28 mouse cellular contexts compared by ENCODE assay signal in genomic region chr3:88127636-88128035, GRCm38 (mm10). TPM values are rescaled to one million over a fixed set of nuclear protein-coding genes. Genes with fewer than 3 reads are reported as not detected.
A peak's percentile ranks its signal among the peaks of the same experiment; 100 is the strongest.
DNase-seq lines count a peak whose midpoint lies in the region; ATAC-seq and TF ChIP-seq lines count a peak whose summit lies in the region.
"Had no signal": no experiment of that assay in that cellular context is flagged by ENCODE, and none has a peak within 500 bp of the region (broad histone marks: within the 10 kb centered on the region; RNA-seq: fewer than 3 reads in every experiment).

No protein-coding gene starts in this region.

- 60% methylated on average over 3 of the region's 3 CpGs for WGBS in hindbrain, embryonic 11.5 days

- no peak for TF ChIP-seq RAD21 in CH12.LX (IDR thresholded peaks at IDR 0.05; ENCODE audit: low read depth, low read length)

- DNase-seq in A20 (ENCODE audit: low read depth, low spot score) (peak; percentile 38), CH12.LX (ENCODE audit: extremely low read depth) (no peak)
- peak; percentile 39 for DNase-seq in thymus, postnatal 0 days (ENCODE audit: low spot score)
- DNase-seq in thymus, postnatal 4 days, result peak; percentile 42
- DNase-seq in hindbrain, embryonic 11.5 days (ENCODE audit: low spot score), result no peak
- DNase-seq in ovary, postnatal 14 days (ENCODE audit: low spot score), result no peak
- DNase-seq: adrenal gland, postnatal 14 days; cerebellum, adult 11 months; cerebellum, adult 2 months; cerebellum, postnatal 25 days; gastrocnemius, postnatal 25 days; heart, adult 18-20 months had no signal

- no peaks in the 10 kb centered on the region for H3K36me3 ChIP-seq in CH12.LX (replicated peaks in 1 of 2; ENCODE audit: control insufficient read depth in 1 of 2, insufficient read depth in 1 of 2, low read length in 1 of 2)
- no peaks in the 10 kb centered on the region for H3K36me3 ChIP-seq in hindbrain, embryonic 11.5 days (ENCODE audit: control insufficient read depth, insufficient read depth, low read length)
- H3K36me3 ChIP-seq: embryonic facial prominence, embryonic 12.5 days; embryonic facial prominence, embryonic 15.5 days; G1E; heart, embryonic 13.5 days; hindbrain, embryonic 13.5 days had no signal

- no peak overlapping the region for H3K4me3 ChIP-seq in CH12.LX (replicated peaks in 1 of 3; ENCODE audit: low read depth in 2 of 3, low read length in 2 of 3, poor library complexity in 1 of 3)
- no peak overlapping the region for H3K4me3 ChIP-seq in hindbrain, embryonic 11.5 days (ENCODE audit: low read depth, low read length)
- H3K4me3 ChIP-seq: embryonic facial prominence, embryonic 12.5 days; embryonic facial prominence, embryonic 15.5 days; heart, embryonic 13.5 days; hindbrain, embryonic 13.5 days had no signal

- no peaks in the 10 kb centered on the region for H3K27me3 ChIP-seq in CH12.LX (replicated peaks)
- no peaks in the 10 kb centered on the region for H3K27me3 ChIP-seq in hindbrain, embryonic 11.5 days (ENCODE audit: control insufficient read depth, insufficient read depth, low read length)
- H3K27me3 ChIP-seq: embryonic facial prominence, embryonic 12.5 days; embryonic facial prominence, embryonic 15.5 days; heart, embryonic 13.5 days; hindbrain, embryonic 13.5 days had no signal

- no peak overlapping the region for H3K4me2 ChIP-seq in CH12.LX (ENCODE audit: insufficient read depth, low read depth, poor library complexity, severe bottlenecking)
- H3K4me2 ChIP-seq in hindbrain, embryonic 11.5 days (replicated peaks; ENCODE audit: low read depth, low read length), result no peak overlapping the region
- H3K4me2 ChIP-seq: embryonic facial prominence, embryonic 12.5 days; embryonic facial prominence, embryonic 15.5 days; heart, embryonic 13.5 days; hindbrain, embryonic 13.5 days had no signal

- 0 out of 2 replicates have a peak, but pooled peaks have one; percentile 18 for TF ChIP-seq EP300 in CH12.LX (IDR thresholded peaks at IDR 0.05; ENCODE audit: low read length)

- no peak for TF ChIP-seq POLR2A in CH12.LX (IDR thresholded peaks at IDR 0.05; ENCODE audit: low read depth, low read length)

- no peak for TF ChIP-seq CTCF in CH12.LX (conservative IDR thresholded peaks at IDR 0.05 in 1 of 2, IDR thresholded peaks at IDR 0.05 in 1 of 2; ENCODE audit: low read depth in 2 of 2, low read length in 2 of 2)

- no peaks in the 10 kb centered on the region for H3K9me3 ChIP-seq in CH12.LX (replicated peaks; ENCODE audit: low read length)
- H3K9me3 ChIP-seq in hindbrain, embryonic 11.5 days (ENCODE audit: control insufficient read depth, low read length), result no peaks in the 10 kb centered on the region
- H3K9me3 ChIP-seq: embryonic facial prominence, embryonic 12.5 days; embryonic facial prominence, embryonic 15.5 days; G1E; heart, embryonic 13.5 days; hindbrain, embryonic 13.5 days had no signal

- no peaks in the 10 kb centered on the region for H3K79me2 ChIP-seq in CH12.LX (replicated peaks; ENCODE audit: control insufficient read depth, extremely low read depth, insufficient read depth, poor library complexity, severe bottlenecking)

- peaks cover 2 to 23% of the 10 kb centered on the region in 2 experiments; a peak in 3 of 4 replicates for H3K4me1 ChIP-seq in CH12.LX (ENCODE audit: control insufficient read depth in 1 of 2, insufficient read depth in 2 of 2)
- no peaks in the 10 kb centered on the region for H3K4me1 ChIP-seq in hindbrain, embryonic 11.5 days (replicated peaks; ENCODE audit: control insufficient read depth, insufficient read depth, low read length)
- H3K4me1 ChIP-seq: embryonic facial prominence, embryonic 12.5 days; embryonic facial prominence, embryonic 15.5 days; hindbrain, embryonic 13.5 days had no signal

- ATAC-seq in hindbrain, embryonic 11.5 days (ENCODE audit: low FRiP score), result no peak
- ATAC-seq: forebrain, embryonic 14.5 days; hindbrain, postnatal 0 days; inflammation-experienced regulatory T-cells, adult 6 months; intestine, embryonic 16.5 days had no signal

- no peak overlapping the region for H3K9ac ChIP-seq in CH12.LX (ENCODE audit: insufficient read depth, low read depth)
- H3K9ac ChIP-seq in hindbrain, embryonic 11.5 days (ENCODE audit: low read depth, low read length), result no peak overlapping the region
- H3K9ac ChIP-seq: embryonic facial prominence, embryonic 12.5 days; embryonic facial prominence, embryonic 15.5 days; heart, embryonic 13.5 days; hindbrain, embryonic 13.5 days had no signal

- in situ Hi-C loops in CH12.LX (cut with MboI; ENCODE audit: low pct_ligation_motif_present, low pct_unique_long_range_greater_than_20kb, low sequenced_read_pairs), result no loop called here

- H3K27ac ChIP-seq in CH12.LX (ENCODE audit: insufficient read depth, low read depth), result no peak overlapping the region
- H3K27ac ChIP-seq in hindbrain, embryonic 11.5 days (ENCODE audit: low read depth, low read length), result no peak overlapping the region
- H3K27ac ChIP-seq: embryonic facial prominence, embryonic 12.5 days; embryonic facial prominence, embryonic 15.5 days; heart, embryonic 13.5 days; hindbrain, embryonic 13.5 days; hindbrain, postnatal 0 days had no signal

- dilution Hi-C loops in CH12.LX (cut with MboI; ENCODE audit: extremely low pct_ligation_motif_present, extremely low pct_unique_long_range_greater_than_20kb, low sequenced_read_pairs), result no loop called here

TF ChIP-seq in CH12.LX, 34 proteins besides CTCF, POLR2A, EP300 and RAD21:
- TF ChIP-seq MYC (IDR thresholded peaks at IDR 0.05; ENCODE audit: low read depth, low read length) (peak; percentile 52; the same call in 1 of the 2 replicates), SMC3 (IDR thresholded peaks at IDR 0.05; ENCODE audit: low read depth, low read length) (no peak), PAX5 (IDR thresholded peaks at IDR 0.05; ENCODE audit: low read length) (no peak), ZNF384 (IDR thresholded peaks at IDR 0.05; ENCODE audit: low read depth, low read length) (no peak), SIN3A (IDR thresholded peaks at IDR 0.05; ENCODE audit: low read length) (peak; percentile 56; the same call in 1 of the 2 replicates), USF1 (IDR thresholded peaks at IDR 0.05; ENCODE audit: low read depth, low read length) (no peak), MAX (IDR thresholded peaks at IDR 0.05; ENCODE audit: low read length) (peak; percentile 65), USF2 (conservative IDR thresholded peaks at IDR 0.05; ENCODE audit: low read depth, low read length) (no peak), HCFC1 (IDR thresholded peaks at IDR 0.05; ENCODE audit: low read depth, low read length) (no peak), ZMIZ1 (IDR thresholded peaks at IDR 0.05; ENCODE audit: low read depth, low read length) (no peak), GABPA (IDR thresholded peaks at IDR 0.05; ENCODE audit: insufficient replicate concordance, low read depth, low read length) (no peak), CHD2 (IDR thresholded peaks at IDR 0.05; ENCODE audit: low read length) (no peak), MXI1 (IDR thresholded peaks at IDR 0.05; ENCODE audit: low read depth, low read length) (0 out of 2 replicates have a peak, but pooled peaks have one; percentile 48), POLR2AphosphoS2 (IDR thresholded peaks at IDR 0.05; ENCODE audit: low read depth, low read length) (no peak), MAZ (IDR thresholded peaks at IDR 0.05; ENCODE audit: low read depth, low read length) (no peak), TBP (conservative IDR thresholded peaks at IDR 0.05; ENCODE audit: low read depth, low read length) (no peak), JUN (IDR thresholded peaks at IDR 0.05; ENCODE audit: insufficient read depth, low read depth, low read length) (no peak), CHD1 (IDR thresholded peaks at IDR 0.05; ENCODE audit: low read depth, low read length) (no peak), NELFE (IDR thresholded peaks at IDR 0.05; ENCODE audit: low read depth, low read length) (no peak), MEF2A (IDR thresholded peaks at IDR 0.05; ENCODE audit: borderline replicate concordance, low read depth, low read length) (no peak), IRF4 (IDR thresholded peaks at IDR 0.05; ENCODE audit: low read depth, low read length) (no peak), BHLHE40 (IDR thresholded peaks at IDR 0.05; ENCODE audit: low read depth, low read length) (peak; percentile 42), MAFK (IDR thresholded peaks at IDR 0.05; ENCODE audit: insufficient replicate concordance, low read length) (no peak)
TF ChIP-seq in CH12.LX: peak in this region for 5.

RNA-seq across cellular contexts. Expression of gene Mef2d, which starts 14.5 kb away (rescaled TPM):
- total RNA-seq in CH12.LX (2012; rRNA removed), result 10.9 and 11.0 TPM in 2 replicates
- 4.3 and 4.8 TPM in 2 replicates for total RNA-seq in CH12.LX (2014; rRNA removed)
- 51.2 and 75.8 TPM in 2 replicates for polyA plus RNA-seq in CH12.LX (2012; ENCODE audit: insufficient read length, low read depth)
- 32.0 and 32.2 TPM in 2 replicates for polyA plus RNA-seq in thymus, postnatal 0 days (2015; fragmentation: Nextera tagmentation; extraction: Ambion mirVana)
- 12.0 and 12.3 TPM in 2 replicates for polyA plus RNA-seq in hindbrain, embryonic 11.5 days (2014; fragmentation: Nextera tagmentation; extraction: Ambion mirVana)

RNA-seq across cellular contexts. Expression of gene Iqgap3, which starts 45.9 kb away (rescaled TPM):
- total RNA-seq in CH12.LX (2012; rRNA removed), result 15.9 and 21.9 TPM in 2 replicates
- 12.1 and 13.0 TPM in 2 replicates for total RNA-seq in CH12.LX (2014; rRNA removed)
- polyA plus RNA-seq in CH12.LX (2012; ENCODE audit: insufficient read length, low read depth), result 16.1 and 18.3 TPM in 2 replicates
- polyA plus RNA-seq in thymus, postnatal 0 days (2015; fragmentation: Nextera tagmentation; extraction: Ambion mirVana), result 5.8 and 6.1 TPM in 2 replicates
- 10.5 and 13.5 TPM in 2 replicates for polyA plus RNA-seq in hindbrain, embryonic 11.5 days (2014; fragmentation: Nextera tagmentation; extraction: Ambion mirVana)

RNA-seq across cellular contexts. Expression of gene Ttc24, which starts 49.5 kb away (rescaled TPM):
- total RNA-seq in CH12.LX (2012; rRNA removed) (not detected in 2 replicates), CH12.LX (2014; rRNA removed) (not detected in 2 replicates)
- polyA plus RNA-seq in CH12.LX (2012; ENCODE audit: insufficient read length, low read depth), result not detected in 2 replicates
- 0.69 and 0.76 TPM in 2 replicates for polyA plus RNA-seq in thymus, postnatal 0 days (2015; fragmentation: Nextera tagmentation; extraction: Ambion mirVana)
- not detected in 2 replicates for polyA plus RNA-seq in hindbrain, embryonic 11.5 days (2014; fragmentation: Nextera tagmentation; extraction: Ambion mirVana)
- total RNA-seq: adrenal gland, adult 2 months; adrenal gland, postnatal 14 days; adrenal gland, postnatal 4 days; common myeloid progenitor, adult 5-6 weeks; gastrocnemius, adult 8-10 months; gastrocnemius, postnatal 25 days; heart, adult 18-20 months; heart, postnatal 25 days; hematopoietic stem cell, adult 5-6 weeks; hindbrain, postnatal 0 days had no signal
- polyA plus RNA-seq: adrenal gland, adult 2 months; cerebellum, adult 2 months; forebrain, embryonic 11.5 days; forebrain, embryonic 14.5 days; G1E; heart, embryonic 13.5 days; hindbrain, embryonic 13.5 days; hindbrain, postnatal 0 days; inflammation-experienced regulatory T-cells, adult 6 months; intestine, embryonic 16.5 days had no signal

Comparison
In these comparisons a context has a peak if more than half of its experiments do, and no peak if none do; other contexts are left out.
1. DNase-seq: peak in A20 (single experiment), thymus, postnatal 0 days (single experiment) and thymus, postnatal 4 days (single experiment); none in CH12.LX (single experiment), hindbrain, embryonic 11.5 days (single experiment) and ovary, postnatal 14 days (single experiment).